Mouse (Mus musculus) CH12.LX (cell line): ENCODE data around the gene Gucy1b1. TPM values are rescaled to one million over a fixed set of nuclear protein-coding genes. Genes with fewer than 3 reads are reported as not detected.

ENCODE experiments used
- DNase-seq: peaks from one replicate; pipeline ENCODE4 v3.0.0-alpha.2; 2013; ENCODE audit errors: extremely low read depth
- H3K27ac ChIP-seq: 2 replicates; pipeline ENCODE4 v1.5.1; 2012; ENCODE audit warnings: low read depth, mild to moderate bottlenecking, control low read depth, moderate library complexity; ENCODE audit not compliant: insufficient read depth
- H3K27me3 ChIP-seq: replicated peaks from 2 replicates; pipeline ENCODE3; 2012; ENCODE audit warnings: inconsistent platforms
- H3K36me3 ChIP-seq, 2 experiments: replicated peaks in 1 of 2; 2 replicates each; pipeline versions ENCODE3 to v1.6.1; 2012; ENCODE audit warnings: inconsistent platforms in 1 of 2, low read length in 1 of 2, mild to moderate bottlenecking in 1 of 2, mixed read lengths in 1 of 2, moderate library complexity in 1 of 2; ENCODE audit not compliant: control insufficient read depth in 1 of 2, insufficient read depth in 1 of 2
- H3K4me1 ChIP-seq, 2 experiments: 2 replicates each; pipeline ENCODE4 v1.6.1; 2012; ENCODE audit warnings: inconsistent platforms in 1 of 2, moderate library complexity in 1 of 2; ENCODE audit not compliant: insufficient read depth in 2 of 2, control insufficient read depth in 1 of 2
- H3K4me2 ChIP-seq: 2 replicates; pipeline ENCODE4 v1.6.1; 2012; ENCODE audit warnings: low read depth, mild to moderate bottlenecking, control low read depth; ENCODE audit not compliant: poor library complexity, insufficient read depth, severe bottlenecking
- H3K4me3 ChIP-seq, 3 experiments: fragments of 150-350 bp in 1 of 3; sonication (generic) in 1 of 3; replicated peaks in 1 of 3; 2 replicates each; pipeline versions ENCODE3 to v1.5.1; 2011 to 2012; ENCODE audit warnings: low read depth in 2 of 3, low read length in 2 of 3, mild to moderate bottlenecking in 2 of 3, moderate library complexity in 2 of 3, control low read depth in 1 of 3, improper control_type of control experiment in 1 of 3, inconsistent platforms in 1 of 3, mixed read lengths in 1 of 3; ENCODE audit not compliant: poor library complexity in 1 of 3
- H3K79me2 ChIP-seq: replicated peaks from 2 replicates; pipeline ENCODE4 v1.6.1; 2012; ENCODE audit warnings: mild to moderate bottlenecking, moderate library complexity; ENCODE audit not compliant: control insufficient read depth, poor library complexity, insufficient read depth, severe bottlenecking; ENCODE audit errors: extremely low read depth
- H3K9ac ChIP-seq: 2 replicates; pipeline ENCODE4 v1.6.1; 2012; ENCODE audit warnings: low read depth, mild to moderate bottlenecking, control low read depth, moderate library complexity; ENCODE audit not compliant: insufficient read depth
- H3K9me3 ChIP-seq: replicated peaks from 2 replicates; pipeline ENCODE3; 2012; ENCODE audit warnings: low read length, inconsistent platforms, mixed read lengths
- BHLHE40 ChIP-seq: IDR thresholded peaks from 2 replicates; pipeline ENCODE4 v1.6.1; 2011; ENCODE audit warnings: mild to moderate bottlenecking, low read depth, low read length, improper control_type of control experiment
- ELF1 ChIP-seq: IDR thresholded peaks from 2 replicates; pipeline ENCODE4 v1.6.1; 2014; ENCODE audit warnings: low read depth, mild to moderate bottlenecking, inconsistent platforms, low read length, improper control_type of control experiment
- GABPA ChIP-seq: IDR thresholded peaks from 2 replicates; pipeline ENCODE4 v1.6.1; 2012; ENCODE audit warnings: low read depth, low read length, improper control_type of control experiment, inconsistent platforms; ENCODE audit not compliant: insufficient replicate concordance
- JUND ChIP-seq: conservative IDR thresholded peaks from 2 replicates; pipeline ENCODE4 v1.6.1; 2011; ENCODE audit warnings: low read depth, low read length, improper control_type of control experiment
- MAX ChIP-seq: IDR thresholded peaks from 2 replicates; pipeline ENCODE4 v1.6.1; 2011; ENCODE audit warnings: low read length, improper control_type of control experiment
- MAZ ChIP-seq: IDR thresholded peaks from 2 replicates; pipeline ENCODE4 v1.6.1; 2012; ENCODE audit warnings: low read depth, mild to moderate bottlenecking, inconsistent platforms, low read length, improper control_type of control experiment, moderate library complexity
- MXI1 ChIP-seq: IDR thresholded peaks from 2 replicates; pipeline ENCODE4 v1.6.1; 2011; ENCODE audit warnings: mild to moderate bottlenecking, low read depth, low read length, improper control_type of control experiment
- ZNF384 ChIP-seq: IDR thresholded peaks from 2 replicates; pipeline ENCODE4 v1.6.1; 2012; ENCODE audit warnings: low read depth, low read length, improper control_type of control experiment, inconsistent platforms
- dilution Hi-C: fragments of 300-500 bp; cut with MboI; formaldehyde crosslinking; loops from 2 replicates; pipeline ENCODE4 v1.14.3; 2020; ENCODE audit warnings: low sequenced_read_pairs; ENCODE audit not compliant: extremely low pct_unique_long_range_greater_than_20kb, extremely low pct_ligation_motif_present
- in situ Hi-C: fragments of 300-500 bp; cut with MboI; formaldehyde crosslinking; loops from 3 replicates; pipeline ENCODE4 v1.14.3; 2019; ENCODE audit warnings: low sequenced_read_pairs, low pct_ligation_motif_present, low pct_unique_long_range_greater_than_20kb, mixed read lengths
- polyA plus RNA-seq: library from polyadenylated mRNA; unstranded; fragments of >175 nt; gene quantifications from 2 replicates; pipeline ENCODE4 v1.2.1, GENCODE M21; 2012; ENCODE audit warnings: low read depth; ENCODE audit not compliant: insufficient read length
- total RNA-seq, 2 experiments: library from RNA; depleted of rRNA; stranded (reverse); fragments of 300-350 nt in 1 of 2; fragments of >200 nt in 1 of 2; gene quantifications; 2 replicates each; pipeline ENCODE4 v1.2.3; 2012 to 2014

The Gucy1b1 gene
- total and polyA plus RNA-seq, 3 experiments: not detected

- Histone ChIP-seq H3K27ac (no peak overlapping the region), H3K4me2 (no peak overlapping the region), H3K4me1 (peaks cover 0 to 25% of the 10 kb centered on the region in 2 experiments; a peak in 2 of 4 replicates), H3K27me3 (no peaks in the 10 kb centered on the region), H3K79me2 (no peaks in the 10 kb centered on the region), H3K9ac (no peak overlapping the region), H3K4me3 (no peak overlapping the region), H3K9me3 (peaks cover 3% of the 10 kb centered on the region), H3K36me3 (no peaks in the 10 kb centered on the region)
- in situ Hi-C loops: no loop called here
- dilution Hi-C loops: no loop called here
- TF ChIP-seq MXI1: no peak
- no peak for DNase-seq
These were observed 89.4 kb downstream of the Gucy1b1 start for GRCm38 (mm10) chr3:81985100-81985499.

GRCm38 (mm10) chr3:81983120-81983895 is 91.2 kb downstream of the Gucy1b1 start:
- Histone ChIP-seq H3K4me3 (no peak overlapping the region), H3K9me3 (peaks cover under 1% of the 10 kb centered on the region), H3K9ac (no peak overlapping the region), H3K36me3 (no peaks in the 10 kb centered on the region), H3K79me2 (no peaks in the 10 kb centered on the region), H3K27ac (no peak overlapping the region), H3K27me3 (no peaks in the 10 kb centered on the region), H3K4me1 (peaks cover 0 to 16% of the 10 kb centered on the region in 2 experiments; a peak in 2 of 4 replicates), H3K4me2 (peak overlapping the region; percentile 56)
- DNase-seq: peak; percentile 10
- in situ Hi-C loops: no loop called here
- dilution Hi-C loops: no loop called here
- TF ChIP-seq ZNF384 (no peak), BHLHE40 (peak; percentile 66), MAX (no peak), GABPA (no peak), MAZ (no peak), ELF1 (no peak), JUND (no peak)

Other genes starting within 250 kb of the Gucy1b1 start
- 20.2 and 21.1 TPM in 2 replicates for gene Ctso, start 142.1 kb downstream of the Gucy1b1 start, total RNA-seq (2012; rRNA removed)
- gene Ctso, start 142.1 kb downstream of the Gucy1b1 start, total RNA-seq (2014; rRNA removed): 41.7 and 42.9 TPM in 2 replicates
- gene Ctso, start 142.1 kb downstream of the Gucy1b1 start, polyA plus RNA-seq: 37.4 and 39.2 TPM in 2 replicates
- not detected in 2 replicates for gene Tdo2, start 98.5 kb downstream of the Gucy1b1 start, total RNA-seq (2012; rRNA removed)
- not detected in 2 replicates for gene Tdo2, start 98.5 kb downstream of the Gucy1b1 start, total RNA-seq (2014; rRNA removed)
- 0.41 and 0.86 TPM in 2 replicates for gene Tdo2, start 98.5 kb downstream of the Gucy1b1 start, polyA plus RNA-seq
- gene Asic5, start 92.4 kb downstream of the Gucy1b1 start, total RNA-seq (2012; rRNA removed): not detected in 2 replicates
- not detected in 2 replicates for gene Asic5, start 92.4 kb downstream of the Gucy1b1 start, total RNA-seq (2014; rRNA removed)
- not detected in 2 replicates for gene Asic5, start 92.4 kb downstream of the Gucy1b1 start, polyA plus RNA-seq
- not detected in 2 replicates for gene Gucy1a1, start 71.1 kb upstream of the Gucy1b1 start, total RNA-seq (2012; rRNA removed)
- not detected in 2 replicates for gene Gucy1a1, start 71.1 kb upstream of the Gucy1b1 start, total RNA-seq (2014; rRNA removed)
- gene Gucy1a1, start 71.1 kb upstream of the Gucy1b1 start, polyA plus RNA-seq: not detected in 2 replicates